Mouse (Mus musculus): ENCODE results near the gene Fadd. TPM values are rescaled to one million over a fixed set of nuclear protein-coding genes. Genes with fewer than 3 reads are reported as not detected.

The Fadd gene
- polyA plus RNA-seq, 1 experiment from 2014 or later: 12.0 TPM

DNA sequence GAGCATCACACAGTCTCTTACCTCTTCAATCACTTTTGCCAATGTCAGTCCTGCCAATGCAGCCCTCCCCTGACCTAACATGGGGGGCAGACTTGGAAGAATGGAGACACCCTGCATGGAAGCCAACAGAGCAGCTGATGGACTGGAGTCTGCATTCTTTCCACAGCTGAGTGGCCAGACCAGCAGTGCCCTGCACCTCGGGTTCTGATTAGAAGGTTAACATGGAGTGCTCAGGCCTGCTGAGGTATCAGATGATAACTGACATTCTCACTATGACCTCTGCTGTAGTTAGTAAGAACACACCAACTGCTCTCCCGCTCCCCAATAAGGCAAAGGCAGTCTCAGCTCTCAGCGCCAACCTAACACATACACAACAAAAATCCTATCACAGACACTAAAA is 37.0 kb downstream of the Fadd start:
- WGBS: 90% methylated on average over 3 of the region's 3 CpGs

DNA sequence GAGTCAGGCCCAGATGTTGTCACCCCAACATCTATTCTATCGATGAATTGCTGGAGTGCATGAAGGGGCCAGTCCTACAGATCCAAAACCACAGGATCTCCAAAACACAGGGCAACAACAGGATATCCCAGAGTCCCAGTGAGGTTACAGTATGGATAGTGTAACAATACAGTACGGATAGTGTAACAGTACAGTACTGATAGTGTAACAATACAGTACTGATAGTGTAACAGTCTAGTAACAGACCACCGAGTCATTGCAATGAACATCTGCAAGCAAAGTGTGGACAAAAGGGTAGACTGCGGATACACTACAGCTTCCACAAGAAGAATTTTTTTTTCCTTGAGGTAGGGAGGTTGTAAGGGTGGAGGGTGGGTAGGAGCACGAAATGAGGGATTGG is 40.9 kb downstream of the Fadd start:
- peaks cover 34% of the 10 kb centered on the region for H3K36me3 ChIP-seq (replicated peaks)
- DNase-seq (ENCODE audit: low spot score): no peak
- no peak overlapping the region for H3K27ac ChIP-seq (replicated peaks)
- no peak overlapping the region for H3K4me3 ChIP-seq
- H3K27me3 ChIP-seq (replicated peaks; ENCODE audit: low read depth, poor library complexity, severe bottlenecking): no peaks in the 10 kb centered on the region
- 93% methylated on average over 5 of the region's 5 CpGs for WGBS
- no peaks in the 10 kb centered on the region for H3K9me3 ChIP-seq
- H3K4me1 ChIP-seq: peaks cover 7% of the 10 kb centered on the region; the same call in 1 of the 2 replicates

More for the DNA sequence above, 37.0 kb downstream of the Fadd start:
- no peaks in the 10 kb centered on the region for H3K27me3 ChIP-seq (replicated peaks; ENCODE audit: low read depth, poor library complexity, severe bottlenecking)
- no peaks in the 10 kb centered on the region; the same call in 1 of the 2 replicates for H3K4me1 ChIP-seq
- no peak overlapping the region for H3K27ac ChIP-seq (replicated peaks)
- H3K9me3 ChIP-seq: no peaks in the 10 kb centered on the region
- no peak for DNase-seq (ENCODE audit: low spot score)
- H3K36me3 ChIP-seq (replicated peaks): peaks cover 59% of the 10 kb centered on the region
- no peak overlapping the region for H3K4me3 ChIP-seq

GRCm38 (mm10) chr7:144539146-144539545 is 43.1 kb downstream of the Fadd start:
- H3K27me3 ChIP-seq (replicated peaks; ENCODE audit: low read depth, poor library complexity, severe bottlenecking): no peaks in the 10 kb centered on the region
- WGBS: 87% methylated on average over 2 of the region's 2 CpGs
- DNase-seq (ENCODE audit: low spot score): no peak
- H3K27ac ChIP-seq (replicated peaks): no peak overlapping the region
- H3K9me3 ChIP-seq: no peaks in the 10 kb centered on the region
- H3K36me3 ChIP-seq (replicated peaks): peaks cover 21% of the 10 kb centered on the region
- no peak overlapping the region for H3K4me3 ChIP-seq
- peaks cover 7% of the 10 kb centered on the region; the same call in 1 of the 2 replicates for H3K4me1 ChIP-seq

GRCm38 (mm10) chr7:144538030-144538644 is 44.1 kb downstream of the Fadd start:
- Histone ChIP-seq H3K36me3 (replicated peaks) (peaks cover 17% of the 10 kb centered on the region), H3K27me3 (replicated peaks; ENCODE audit: low read depth, poor library complexity, severe bottlenecking) (no peaks in the 10 kb centered on the region), H3K4me1 (peaks cover 7% of the 10 kb centered on the region; the same call in 1 of the 2 replicates), H3K9me3 (no peaks in the 10 kb centered on the region), H3K27ac (replicated peaks) (no peak overlapping the region), H3K4me3 (no peak overlapping the region)
- 90% methylated on average over 4 of the region's 4 CpGs for WGBS
- DNase-seq (ENCODE audit: low spot score): no peak

DNA sequence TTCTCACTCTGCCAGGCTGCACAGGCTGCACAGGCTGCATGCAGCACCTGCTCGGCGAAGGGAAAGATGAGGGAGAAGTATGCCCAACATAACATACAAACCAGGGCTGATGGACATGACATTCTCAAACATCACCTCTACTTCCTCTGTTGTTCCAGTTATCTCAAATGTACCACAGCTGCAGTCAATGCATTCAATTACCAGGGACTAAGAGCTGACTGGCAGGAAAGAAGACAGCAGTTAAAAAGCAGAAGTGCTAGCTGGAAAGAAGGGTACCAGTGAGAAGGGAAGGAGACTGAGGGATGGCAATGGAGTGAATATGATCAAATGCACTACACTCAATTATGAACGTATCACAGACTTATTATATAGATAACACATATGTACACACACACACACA is 45.9 kb downstream of the Fadd start:
- WGBS: 96% methylated on average over 3 of the region's 3 CpGs
- peaks cover 23% of the 10 kb centered on the region for H3K4me1 ChIP-seq
- no peak overlapping the region for H3K27ac ChIP-seq (replicated peaks)
- H3K36me3 ChIP-seq (replicated peaks): peaks cover 15% of the 10 kb centered on the region
- H3K4me3 ChIP-seq: no peak overlapping the region
- H3K9me3 ChIP-seq: no peaks in the 10 kb centered on the region
- no peak for DNase-seq (ENCODE audit: low spot score)
- H3K27me3 ChIP-seq (replicated peaks; ENCODE audit: low read depth, poor library complexity, severe bottlenecking): no peaks in the 10 kb centered on the region

DNA sequence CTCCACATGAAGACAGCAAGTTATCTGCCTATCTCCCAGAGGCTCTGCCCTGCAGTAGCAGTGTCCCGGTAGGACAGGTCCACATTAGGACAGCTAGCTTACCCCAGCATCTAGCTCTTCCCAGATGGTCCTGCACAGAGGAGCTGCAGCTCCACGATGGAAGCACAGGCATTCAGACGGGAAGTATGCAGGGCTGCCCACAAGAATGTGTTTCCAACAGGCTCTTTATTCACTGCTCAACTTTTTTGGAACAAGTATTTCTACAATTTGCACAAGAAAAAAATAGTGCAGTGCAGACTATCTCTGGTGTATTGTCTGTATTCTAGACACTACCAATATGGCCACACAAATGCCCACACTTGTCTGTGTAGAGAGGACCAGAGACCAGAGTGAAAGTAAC is 47.5 kb downstream of the Fadd start:
- DNase-seq (ENCODE audit: low spot score): no peak
- WGBS: 75% methylated on average over 3 of the region's 3 CpGs
- Histone ChIP-seq H3K27me3 (replicated peaks; ENCODE audit: low read depth, poor library complexity, severe bottlenecking) (no peaks in the 10 kb centered on the region), H3K27ac (replicated peaks) (no peak overlapping the region), H3K4me3 (no peak overlapping the region), H3K36me3 (replicated peaks) (peaks cover 8% of the 10 kb centered on the region), H3K9me3 (no peaks in the 10 kb centered on the region), H3K4me1 (peaks cover 23% of the 10 kb centered on the region)

DNA sequence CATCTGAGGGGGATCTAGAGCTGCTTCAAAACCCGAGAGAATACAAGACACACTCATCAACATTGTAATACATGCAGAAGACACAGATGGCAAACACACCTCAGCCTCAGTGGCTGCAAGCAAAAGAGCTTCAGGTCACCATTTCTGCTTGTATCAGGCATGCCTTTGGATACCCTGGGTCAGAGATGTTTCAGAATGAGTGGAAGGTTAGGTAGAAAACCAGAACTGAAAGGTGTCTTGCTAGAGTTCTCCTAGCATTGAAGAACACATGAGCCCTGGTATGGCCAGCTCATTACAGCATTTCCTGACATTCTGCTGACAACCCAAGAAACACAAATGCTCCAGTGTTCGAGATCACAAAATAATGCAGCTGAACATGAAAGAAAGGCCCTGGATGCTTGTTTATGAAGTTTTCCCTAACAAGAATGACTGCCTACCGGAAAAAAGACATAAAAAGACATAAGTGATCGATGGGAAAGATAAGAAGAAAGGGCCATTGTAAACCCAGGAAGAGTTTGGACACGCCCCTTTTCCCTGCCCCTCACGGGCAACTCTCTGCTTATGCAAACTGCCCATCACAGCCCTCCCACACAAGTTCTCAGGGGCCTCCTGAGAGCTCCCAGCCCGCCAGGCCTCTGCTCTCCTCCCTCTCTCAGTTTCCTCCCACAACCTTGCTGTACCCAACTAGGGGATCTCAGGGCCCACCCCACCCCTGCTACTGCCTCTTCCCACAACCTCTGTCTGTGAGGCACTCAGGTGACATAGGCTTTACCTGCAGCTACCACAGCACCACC is 50.5 kb downstream of the Fadd start:
- H3K9me3 ChIP-seq: no peaks in the 10 kb centered on the region
- H3K4me3 ChIP-seq: no peak overlapping the region
- H3K4me1 ChIP-seq: peaks cover 26% of the 10 kb centered on the region
- H3K36me3 ChIP-seq (replicated peaks): no peaks in the 10 kb centered on the region; the same call in 1 of the 2 replicates
- no peak overlapping the region for H3K27ac ChIP-seq (replicated peaks)
- DNase-seq (ENCODE audit: low spot score): peak; percentile 25
- H3K27me3 ChIP-seq (replicated peaks; ENCODE audit: low read depth, poor library complexity, severe bottlenecking): no peaks in the 10 kb centered on the region
- WGBS: 42% methylated on average over 7 of the region's 7 CpGs

GRCm38 (mm10) chr7:144529851-144530250 is 52.4 kb downstream of the Fadd start:
- Histone ChIP-seq H3K9me3 (no peaks in the 10 kb centered on the region), H3K27ac (replicated peaks) (no peak overlapping the region), H3K27me3 (replicated peaks; ENCODE audit: low read depth, poor library complexity, severe bottlenecking) (no peaks in the 10 kb centered on the region), H3K4me1 (peaks cover 36% of the 10 kb centered on the region), H3K36me3 (replicated peaks) (no peaks in the 10 kb centered on the region), H3K4me3 (no peak overlapping the region)
- DNase-seq (ENCODE audit: low spot score): no peak
- WGBS: 88% methylated on average over 3 of the region's 3 CpGs

GRCm38 (mm10) chr7:144527723-144528221 is 54.5 kb downstream of the Fadd start:
- WGBS: 83% methylated on average over 1 of the region's 1 CpGs
- DNase-seq (ENCODE audit: low spot score): no peak
- Histone ChIP-seq H3K27me3 (replicated peaks; ENCODE audit: low read depth, poor library complexity, severe bottlenecking) (no peaks in the 10 kb centered on the region), H3K27ac (replicated peaks) (no peak overlapping the region), H3K9me3 (no peaks in the 10 kb centered on the region), H3K4me1 (peaks cover 39% of the 10 kb centered on the region), H3K36me3 (replicated peaks) (no peaks in the 10 kb centered on the region), H3K4me3 (no peak overlapping the region)

Other genes starting within 250 kb of the Fadd start
- 196 and 200 TPM in 2 replicates for gene Cttn, start 111.5 kb downstream of the Fadd start, polyA plus RNA-seq (2016; fragmentation: Nextera tagmentation; extraction: Ambion mirVana)
- 44.3 and 44.6 TPM in 2 replicates for gene Ppfia1, start 28.7 kb downstream of the Fadd start, polyA plus RNA-seq (2016; fragmentation: Nextera tagmentation; extraction: Ambion mirVana)
- gene Ano1, start 169.5 kb upstream of the Fadd start, polyA plus RNA-seq (2016; fragmentation: Nextera tagmentation; extraction: Ambion mirVana): 8.7 and 11.3 TPM in 2 replicates

All from embryonic facial prominence, embryonic 10.5 days (tissue).